Mouse (Mus musculus) liver, adult 2 months (tissue): ENCODE results near the gene Shank3. TPM values are rescaled to one million over a fixed set of nuclear protein-coding genes. Genes with fewer than 3 reads are reported as not detected.

Experiments used
- DNase-seq: peaks from one replicate; pipeline ENCODE4 v3.0.0-alpha.2; 2011; ENCODE audit warnings: low read depth, low spot score; ENCODE audit errors: extremely low read depth
- H3K27ac ChIP-seq: fragments of 200-500 bp; replicated peaks from 2 replicates; pipeline ENCODE4 v1.5.1; 2012; ENCODE audit warnings: low read depth, mild to moderate bottlenecking, control low read depth, inconsistent platforms, low read length; ENCODE audit not compliant: insufficient read depth
- H3K27me3 ChIP-seq: fragments of 200-500 bp; 2 replicates; pipeline ENCODE4 v1.6.1; 2012; ENCODE audit warnings: mild to moderate bottlenecking, moderate library complexity, low read length, inconsistent platforms; ENCODE audit not compliant: control insufficient read depth, insufficient read depth
- H3K36me3 ChIP-seq: fragments of 200-500 bp; 2 replicates; pipeline ENCODE4 v1.6.1; 2012; ENCODE audit warnings: low read length, inconsistent platforms; ENCODE audit not compliant: control insufficient read depth, insufficient read depth
- H3K4me1 ChIP-seq: fragments of 200-500 bp; 2 replicates; pipeline ENCODE4 v1.6.1; 2011; ENCODE audit warnings: low read length; ENCODE audit not compliant: control insufficient read depth, insufficient read depth
- H3K4me3 ChIP-seq: fragments of 200-500 bp; 2 replicates; pipeline ENCODE4 v1.5.1; 2011; ENCODE audit warnings: low read depth, mild to moderate bottlenecking, control low read depth, low read length, moderate library complexity; ENCODE audit not compliant: insufficient read depth
- H3K79me2 ChIP-seq: fragments of 200-500 bp; 2 replicates; pipeline ENCODE4 v1.6.1; 2012; ENCODE audit warnings: inconsistent platforms, mild to moderate bottlenecking, low read length, moderate library complexity; ENCODE audit not compliant: control insufficient read depth, insufficient read depth
- H3K9ac ChIP-seq: fragments of 200-500 bp; 2 replicates; pipeline ENCODE4 v1.6.1; 2012; ENCODE audit warnings: low read depth, mild to moderate bottlenecking, control low read depth, inconsistent platforms, low read length
- CTCF ChIP-seq: fragments of 200-500 bp; IDR thresholded peaks from 2 replicates; pipeline ENCODE4 v1.5.1; 2011; ENCODE audit warnings: low read depth, low read length, control low read depth
- POLR2A ChIP-seq: fragments of 200-500 bp; IDR thresholded peaks from 2 replicates; pipeline ENCODE4 v1.6.1; 2011; ENCODE audit warnings: low read length, control low read depth; ENCODE audit not compliant: insufficient read depth; ENCODE audit errors: extremely low read depth
- WGBS: fragments of 180-500 bp; shearing (Covaris S2); methylation state at CpG from one replicate; pipeline ENCODE4 v1.1.7; 2018; 5-methylcytosine and 5-hydroxymethylcytosine counted together
- polyA plus RNA-seq: library from polyadenylated mRNA; depleted of rRNA; stranded (reverse); fragments of >200 nt; gene quantifications from 2 replicates; pipeline ENCODE4 v1.2.3, GENCODE M21; 2012
- total RNA-seq: library from RNA; depleted of rRNA; stranded (reverse); fragments of >200 nt; gene quantifications from 2 replicates; pipeline ENCODE4 v1.2.3, GENCODE M21; 2014

The Shank3 gene
- total and polyA plus RNA-seq, 2 experiments, result 1.5 to 3.9 TPM

DNA sequence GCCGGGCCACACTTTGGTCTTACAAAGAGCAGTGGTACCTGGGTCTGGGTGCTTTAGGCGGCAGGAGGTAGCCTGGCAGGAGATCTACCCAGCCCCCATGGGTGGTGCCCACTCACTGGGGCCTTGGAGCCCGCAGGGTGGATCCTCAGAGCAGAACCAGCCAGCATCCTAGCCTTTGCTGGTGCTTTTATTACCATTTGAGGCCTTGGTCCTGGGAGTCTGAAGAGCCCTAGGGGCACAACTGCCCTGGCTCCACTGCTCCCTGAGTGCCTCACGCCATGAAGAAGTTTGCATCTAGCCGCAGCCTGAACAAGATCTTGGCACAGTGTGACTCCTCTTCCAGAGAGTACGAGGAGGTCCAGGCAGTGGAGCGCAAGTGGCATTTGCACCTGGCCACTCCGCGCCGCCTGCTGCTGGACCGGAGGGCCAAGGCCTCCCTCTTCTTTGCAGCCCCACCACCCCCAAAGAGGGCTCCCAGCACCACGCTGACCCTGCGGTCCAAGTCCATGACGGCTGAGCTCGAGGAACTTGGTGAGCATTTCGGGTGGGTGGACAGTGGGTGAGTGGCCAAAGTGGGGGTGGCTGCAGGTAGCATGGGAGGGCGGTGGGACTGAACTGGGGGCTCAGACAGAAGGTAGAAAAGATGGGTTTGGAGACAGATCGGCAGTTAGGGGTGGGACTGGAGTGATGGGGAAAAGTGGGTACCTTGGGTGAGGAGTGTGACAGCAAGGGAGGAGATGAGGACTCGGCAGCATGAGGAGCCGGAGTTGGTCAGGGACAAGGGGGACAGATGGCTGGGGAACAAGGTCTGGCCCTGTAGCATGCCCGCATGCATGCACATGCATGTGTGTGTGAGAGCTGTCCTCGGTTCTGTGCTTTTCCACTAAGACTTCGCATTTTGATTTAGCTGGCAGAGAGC lies 33.8 kb downstream of the Shank3 start:
- no peaks in the 10 kb centered on the region for H3K27me3 ChIP-seq
- no peaks in the 10 kb centered on the region for H3K4me1 ChIP-seq
- no peaks in the 10 kb centered on the region for H3K36me3 ChIP-seq
- WGBS, result 80% methylated on average over 23 of the region's 23 CpGs
- no peak overlapping the region for H3K4me3 ChIP-seq
- no peak for DNase-seq
- TF ChIP-seq POLR2A (no peak), CTCF (no peak)
- no peaks in the 10 kb centered on the region for H3K79me2 ChIP-seq
- no peak overlapping the region for H3K9ac ChIP-seq
- H3K27ac ChIP-seq, result no peak overlapping the region

DNA sequence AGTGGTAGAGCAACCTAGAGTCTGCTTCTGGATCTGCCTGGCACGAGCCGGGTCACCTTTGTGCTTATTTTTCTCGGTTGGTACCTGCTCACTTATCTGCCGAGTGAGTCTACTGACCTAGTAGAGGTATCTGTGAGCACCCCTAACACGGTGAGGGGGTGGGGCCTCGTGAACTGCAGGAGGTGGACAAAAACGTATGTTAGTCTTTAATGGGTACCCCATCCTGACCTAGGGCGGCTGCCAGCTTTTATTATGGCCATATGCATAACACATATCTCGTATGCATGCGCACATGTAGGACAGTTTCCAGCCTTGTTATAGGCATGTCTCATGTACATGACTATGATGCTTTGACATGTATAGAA lies 34.4 kb downstream of the Shank3 start:
- WGBS, result 82% methylated on average over 10 of the region's 10 CpGs
- H3K79me2 ChIP-seq, result no peaks in the 10 kb centered on the region
- no peaks in the 10 kb centered on the region for H3K36me3 ChIP-seq
- no peaks in the 10 kb centered on the region for H3K27me3 ChIP-seq
- no peak for DNase-seq
- no peak overlapping the region for H3K9ac ChIP-seq
- H3K4me3 ChIP-seq, result no peak overlapping the region
- TF ChIP-seq POLR2A (no peak), CTCF (no peak)
- no peak overlapping the region for H3K27ac ChIP-seq
- no peaks in the 10 kb centered on the region for H3K4me1 ChIP-seq

DNA sequence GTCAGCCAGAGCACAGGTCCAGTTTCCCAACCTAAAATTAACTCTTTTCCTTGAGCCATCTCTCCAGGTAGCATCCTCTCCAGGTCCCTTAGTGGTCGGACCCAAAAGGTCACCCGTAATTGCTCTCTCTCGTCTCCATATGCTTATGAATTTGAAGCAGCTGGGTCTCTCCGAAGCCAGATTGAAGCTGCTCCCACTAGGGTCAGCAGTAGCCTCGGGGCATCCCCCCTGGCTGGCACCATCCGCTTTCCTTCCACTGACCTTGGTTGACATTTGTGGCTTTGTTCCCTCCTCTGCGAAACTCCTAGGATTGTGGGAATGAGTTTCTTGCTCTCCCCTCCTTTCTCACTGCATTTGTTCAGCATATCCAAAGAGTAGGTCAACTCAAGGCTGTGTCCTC lies 44.7 kb downstream of the Shank3 start:
- Histone ChIP-seq H3K4me3 (no peak overlapping the region), H3K4me1 (no peaks in the 10 kb centered on the region), H3K27ac (no peak overlapping the region), H3K79me2 (no peaks in the 10 kb centered on the region), H3K27me3 (no peaks in the 10 kb centered on the region), H3K36me3 (no peaks in the 10 kb centered on the region), H3K9ac (no peak overlapping the region)
- WGBS, result 86% methylated on average over 7 of the region's 7 CpGs
- TF ChIP-seq POLR2A, result no peak
- TF ChIP-seq CTCF, result no peak
- DNase-seq, result no peak

- Histone ChIP-seq H3K4me3 (no peak overlapping the region), H3K79me2 (no peaks in the 10 kb centered on the region), H3K27me3 (no peaks in the 10 kb centered on the region), H3K27ac (no peak overlapping the region), H3K4me1 (no peaks in the 10 kb centered on the region), H3K36me3 (no peaks in the 10 kb centered on the region), H3K9ac (no peak overlapping the region)
- TF ChIP-seq CTCF, result no peak
- no peak for TF ChIP-seq POLR2A
- 47% methylated on average over 8 of the region's 8 CpGs for WGBS
- no peak for DNase-seq
These were observed 47.9 kb downstream of the Shank3 start for GRCm38 (mm10) chr15:89547321-89547720.

GRCm38 (mm10) chr15:89547824-89548601 lies 48.6 kb downstream of the Shank3 start:
- Histone ChIP-seq H3K9ac (no peak overlapping the region), H3K36me3 (no peaks in the 10 kb centered on the region), H3K27ac (no peak overlapping the region), H3K79me2 (no peaks in the 10 kb centered on the region), H3K4me1 (no peaks in the 10 kb centered on the region), H3K4me3 (no peak overlapping the region), H3K27me3 (no peaks in the 10 kb centered on the region)
- TF ChIP-seq POLR2A, result no peak
- no peak for TF ChIP-seq CTCF
- no peak for DNase-seq
- 25% methylated on average over 56 of the region's 58 CpGs for WGBS
